Mouse (Mus musculus) c-Kit-positive CD71-positive TER-119-negative erythroid progenitor cells, embryonic 14.5 days (primary cell): ENCODE results near the gene Jmjd7.
A peak's percentile ranks its signal among the peaks of the same experiment; 100 is the strongest.

ENCODE experiments used
- DNase-seq: peaks from one replicate; pipeline ENCODE4 v3.0.0-alpha.2; 2013; ENCODE audit warnings: low read depth

Gene Jmjd7

DNA sequence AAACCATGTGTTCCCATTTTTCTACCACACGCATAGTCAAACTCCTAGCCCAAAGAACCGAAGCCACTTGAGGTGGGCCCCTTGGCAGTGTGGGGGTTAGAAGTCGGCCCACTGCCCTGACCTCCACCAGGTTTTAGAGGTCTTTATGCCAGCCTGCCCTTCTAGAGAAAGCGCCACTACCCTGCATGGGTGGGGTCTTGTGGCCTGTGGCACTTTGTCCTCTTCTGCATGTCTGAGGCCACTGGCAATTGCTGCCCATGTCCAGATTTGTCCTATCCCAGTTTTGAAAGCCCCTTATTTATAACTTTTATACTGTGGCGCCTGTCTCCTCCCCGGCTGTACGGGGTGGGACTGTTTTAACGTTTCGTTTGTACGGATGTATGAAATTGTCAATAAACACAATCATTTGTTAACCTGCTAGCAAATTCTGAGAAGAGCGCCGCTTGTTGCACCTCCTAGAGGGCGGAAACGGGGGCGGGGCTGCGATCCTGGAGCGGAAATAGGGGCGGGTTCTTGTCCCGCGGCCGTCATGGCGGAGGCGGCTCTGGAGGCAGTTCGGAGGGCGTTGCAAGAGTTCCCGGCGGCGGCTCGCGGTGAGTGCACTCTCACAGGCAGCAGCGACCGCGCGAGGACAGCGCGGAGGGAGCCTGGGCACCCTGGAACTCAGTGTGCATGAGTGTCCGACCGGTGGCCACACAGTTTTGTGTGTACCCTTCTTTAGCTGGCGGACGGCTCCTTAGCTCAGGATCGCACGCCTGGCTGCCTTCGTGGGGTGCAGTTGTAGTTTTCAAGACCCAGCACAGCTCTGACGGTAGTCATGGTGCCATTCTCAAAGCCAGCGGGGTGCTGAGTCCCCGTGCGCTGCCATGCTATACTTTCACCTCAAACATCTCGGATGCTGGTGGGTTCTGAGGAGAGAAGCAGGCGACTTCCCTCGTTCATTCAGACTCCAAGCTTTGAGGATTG, at the start of gene Jmjd7, which contains the start of gene Gm28042:
TSS of gene Jmjd7 (plus strand) at position 500 of the 966 bp plus-strand sequence.
TSS of gene Gm28042 (plus strand) at position 510 of the 966 bp plus-strand sequence.
- DNase-seq: peak; percentile 92

GRCm38 (mm10) chr2:119980343-119980986, 46.8 kb upstream of the Jmjd7 start:
- DNase-seq: no peak

- DNase-seq: no peak
Measured at GRCm38 (mm10) chr2:119981631-119982030, 45.7 kb upstream of the Jmjd7 start.

DNA sequence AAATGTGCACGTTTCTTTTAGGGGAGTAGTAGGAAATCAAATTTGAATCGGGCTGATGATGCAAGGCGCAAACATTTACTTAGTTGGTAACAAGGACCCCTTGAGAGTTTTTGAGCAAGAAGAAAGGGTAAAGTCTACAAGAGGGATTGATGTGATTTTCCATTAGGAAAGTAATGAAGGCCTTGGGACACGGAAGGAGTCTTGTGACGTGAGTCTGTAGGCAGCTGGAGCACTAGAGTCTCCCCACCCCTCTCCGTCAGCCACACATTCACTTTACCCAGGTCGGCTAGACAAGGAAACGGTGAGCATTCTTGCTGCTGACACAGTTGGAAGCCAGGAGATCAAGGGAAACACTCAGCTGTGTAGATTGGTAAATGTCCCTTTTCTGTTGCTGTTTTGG, 41.4 kb upstream of the Jmjd7 start:
- DNase-seq: no peak

DNA sequence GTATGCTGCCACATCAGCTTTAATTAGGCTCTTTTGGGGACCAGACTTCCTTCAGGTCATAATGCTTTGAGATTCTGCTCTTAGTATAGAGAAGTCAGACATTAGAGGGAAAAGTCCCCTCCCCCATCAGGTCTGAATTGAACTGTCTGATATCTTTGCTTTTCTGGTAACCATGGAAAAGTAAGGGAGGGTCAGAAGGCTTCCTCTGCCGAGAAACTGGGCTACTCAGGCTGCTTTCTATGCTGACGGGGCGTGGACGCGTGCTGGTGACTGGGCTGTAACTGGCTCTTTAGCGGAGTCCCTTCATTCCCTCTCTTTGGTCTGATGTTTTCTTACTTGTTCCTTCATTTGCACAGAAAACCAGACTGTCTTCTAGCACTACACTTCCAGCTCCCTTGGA, 40.9 kb upstream of the Jmjd7 start:
- DNase-seq: no peak

GRCm38 (mm10) chr2:119987441-119987840, 39.8 kb upstream of the Jmjd7 start:
- no peak for DNase-seq

DNA sequence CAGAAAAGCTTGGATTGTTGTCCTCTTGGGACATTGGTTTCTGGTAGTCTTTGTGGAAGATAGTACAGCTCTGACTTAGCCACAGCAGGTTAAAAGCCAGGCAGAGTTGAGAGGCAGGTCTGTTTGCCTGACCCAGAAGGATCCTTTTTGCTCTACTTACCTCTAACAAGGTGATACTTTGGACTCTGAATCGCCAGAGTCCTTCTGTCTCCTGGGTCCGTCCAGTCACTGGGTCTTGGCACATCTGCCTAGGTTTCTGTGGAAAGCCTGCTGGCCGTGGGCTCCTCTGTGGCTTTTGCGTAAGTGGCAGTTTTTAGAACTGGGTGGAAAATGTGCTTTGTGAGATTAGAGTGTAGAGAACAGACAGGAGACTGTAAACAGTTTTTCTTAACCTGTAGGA, 38.3 kb upstream of the Jmjd7 start:
- no peak for DNase-seq

DNA sequence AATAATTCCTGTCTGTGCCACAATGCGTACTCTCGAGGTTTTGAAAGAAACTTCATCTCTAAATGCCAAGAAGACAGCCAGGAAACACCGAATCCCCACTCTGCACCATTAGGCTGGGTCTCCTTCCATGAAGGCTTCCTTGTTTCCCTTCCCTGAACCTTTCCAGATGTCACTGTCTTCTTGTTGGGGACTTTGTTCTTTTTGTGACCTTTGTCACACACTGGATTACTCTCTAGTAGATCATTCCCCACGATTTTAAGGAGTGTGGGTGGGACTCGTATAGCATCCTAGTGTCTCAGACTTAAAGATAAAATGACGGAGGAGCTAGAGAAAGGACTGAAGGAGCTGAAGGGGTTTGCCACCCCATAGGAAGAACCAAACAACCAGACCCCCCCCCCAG, 36.4 kb upstream of the Jmjd7 start:
- no peak for DNase-seq

GRCm38 (mm10) chr2:119992349-119992748, 34.9 kb upstream of the Jmjd7 start:
- no peak for DNase-seq

- DNase-seq: no peak
Measured at GRCm38 (mm10) chr2:119993515-119993914, 33.8 kb upstream of the Jmjd7 start.

DNA sequence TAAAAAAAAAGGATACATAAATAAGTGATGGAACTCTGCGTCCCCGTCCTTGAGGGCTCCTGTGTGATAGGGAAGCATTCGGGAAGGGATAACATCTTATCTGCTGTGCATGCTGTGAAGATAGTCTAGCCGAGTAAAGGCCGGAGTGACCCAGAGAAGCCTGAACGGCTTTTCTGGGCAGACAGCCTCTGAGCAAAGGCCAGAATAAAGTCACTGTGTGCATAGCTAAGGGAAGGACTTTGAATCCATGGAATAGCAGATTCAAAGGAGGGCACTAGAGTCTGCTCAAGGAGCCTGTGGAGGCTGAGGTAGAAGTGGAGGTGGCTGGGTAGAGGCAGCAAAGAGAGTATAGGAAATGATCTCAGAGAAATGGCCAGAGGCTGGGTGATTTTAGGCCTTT, 32.4 kb upstream of the Jmjd7 start:
- no peak for DNase-seq

GRCm38 (mm10) chr2:119995391-119996281, 31.6 kb upstream of the Jmjd7 start:
- no peak for DNase-seq

GRCm38 (mm10) chr2:119997354-119997753, 29.9 kb upstream of the Jmjd7 start:
- no peak for DNase-seq

DNA sequence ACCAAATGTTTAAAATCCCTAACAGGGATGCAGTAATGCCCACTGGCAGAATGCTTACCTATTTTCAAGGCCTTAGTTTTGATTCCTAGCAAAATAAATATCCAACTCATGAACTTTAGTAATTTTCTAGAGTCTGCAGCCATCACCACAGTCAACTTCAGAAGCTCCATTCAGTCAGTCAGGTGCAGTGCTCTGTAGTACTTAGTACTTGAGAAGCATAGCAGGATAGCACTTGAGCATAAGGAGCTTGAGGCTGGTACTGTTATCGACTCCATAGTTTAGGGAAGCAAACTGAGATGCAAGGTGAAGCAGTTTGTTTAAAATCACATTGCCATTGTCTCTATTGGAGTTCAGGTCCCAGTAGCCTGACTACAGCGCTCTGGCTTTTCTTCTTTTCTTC, 27.6 kb upstream of the Jmjd7 start:
- no peak for DNase-seq

DNA sequence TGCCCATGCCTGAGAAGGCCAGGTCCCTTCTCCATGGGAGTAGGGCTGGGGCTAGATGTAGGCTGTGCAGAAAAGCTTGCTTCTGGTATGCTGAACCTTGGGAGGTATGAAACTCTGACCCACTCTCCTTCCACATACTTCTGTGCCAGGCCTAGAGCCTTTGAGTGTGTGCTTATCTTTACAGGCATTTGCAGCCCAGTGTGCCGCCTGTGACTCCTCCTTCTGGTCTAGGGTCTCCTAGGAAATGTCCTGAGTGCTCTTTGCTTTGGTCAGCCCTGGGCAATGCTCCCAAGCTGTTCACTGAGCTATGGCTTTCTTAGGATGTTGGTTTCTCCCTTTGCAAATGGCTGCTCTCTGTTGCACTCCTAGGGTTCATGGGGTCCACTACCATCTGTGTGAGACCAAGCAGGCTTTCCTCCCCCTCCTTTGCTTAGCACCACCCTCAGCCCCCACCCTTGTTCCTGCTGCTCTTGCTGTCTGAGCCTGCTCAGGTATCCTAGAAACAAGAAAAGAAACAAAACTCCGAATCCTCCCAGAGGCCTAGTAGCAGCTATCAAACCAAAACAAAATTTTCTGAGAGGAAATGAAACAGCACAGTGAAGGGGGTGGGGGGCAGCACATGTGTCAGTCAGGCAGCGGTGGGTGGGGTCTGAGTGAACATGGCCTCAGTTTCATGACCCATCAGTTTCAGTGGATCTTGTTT, 26.2 kb upstream of the Jmjd7 start:
- DNase-seq: no peak

GRCm38 (mm10) chr2:120001956-120002355, 25.3 kb upstream of the Jmjd7 start:
- no peak for DNase-seq

DNA sequence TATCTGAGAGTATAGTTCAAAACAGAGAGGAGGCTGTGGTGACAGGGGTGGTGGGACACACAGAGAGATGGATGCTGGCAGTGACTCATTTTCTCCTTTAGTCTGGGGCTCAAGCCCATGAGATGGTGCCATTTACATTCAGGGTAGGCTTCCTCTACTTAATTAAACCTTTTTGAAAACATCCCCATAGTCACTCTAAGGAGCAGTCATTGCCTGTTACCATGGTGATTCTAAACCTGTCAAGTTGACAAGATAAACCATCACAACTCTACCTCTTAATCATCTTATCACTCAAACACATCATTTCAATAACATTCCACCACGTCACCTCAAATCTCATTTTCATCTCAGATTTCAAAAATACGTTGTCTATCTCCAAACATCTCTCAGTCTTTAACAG, 23.3 kb upstream of the Jmjd7 start:
- DNase-seq: no peak

- no peak for DNase-seq
Measured at GRCm38 (mm10) chr2:120006696-120007095, 20.6 kb upstream of the Jmjd7 start.

DNA sequence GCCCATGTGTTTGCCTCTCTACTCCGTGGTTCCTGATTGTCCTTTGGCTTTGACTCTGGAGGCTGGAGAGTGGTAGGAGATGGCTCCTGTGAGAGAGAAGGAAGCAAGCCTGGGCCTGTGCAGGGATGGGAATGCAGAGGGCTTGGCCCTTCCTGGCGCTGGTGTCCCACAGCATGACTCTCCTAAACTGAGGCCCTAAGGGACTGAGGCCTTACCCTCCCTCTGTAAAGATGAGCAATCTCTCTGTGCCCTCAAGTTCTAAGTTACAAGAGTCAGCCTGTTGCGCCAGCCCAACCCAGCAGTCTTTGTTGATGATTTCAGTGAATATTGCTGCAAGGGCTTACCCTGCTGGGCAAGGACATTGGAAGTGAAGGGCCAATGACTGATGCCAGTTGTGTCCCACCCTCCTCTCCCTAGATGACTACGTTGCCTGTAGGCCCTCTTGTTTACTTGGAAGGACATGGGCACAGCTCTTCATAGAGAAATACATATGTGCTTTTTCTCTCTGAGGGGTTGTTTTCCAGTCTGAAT, 19.5 kb upstream of the Jmjd7 start:
- no peak for DNase-seq

- no peak for DNase-seq
Measured at GRCm38 (mm10) chr2:120008672-120009071, 18.6 kb upstream of the Jmjd7 start.

DNA sequence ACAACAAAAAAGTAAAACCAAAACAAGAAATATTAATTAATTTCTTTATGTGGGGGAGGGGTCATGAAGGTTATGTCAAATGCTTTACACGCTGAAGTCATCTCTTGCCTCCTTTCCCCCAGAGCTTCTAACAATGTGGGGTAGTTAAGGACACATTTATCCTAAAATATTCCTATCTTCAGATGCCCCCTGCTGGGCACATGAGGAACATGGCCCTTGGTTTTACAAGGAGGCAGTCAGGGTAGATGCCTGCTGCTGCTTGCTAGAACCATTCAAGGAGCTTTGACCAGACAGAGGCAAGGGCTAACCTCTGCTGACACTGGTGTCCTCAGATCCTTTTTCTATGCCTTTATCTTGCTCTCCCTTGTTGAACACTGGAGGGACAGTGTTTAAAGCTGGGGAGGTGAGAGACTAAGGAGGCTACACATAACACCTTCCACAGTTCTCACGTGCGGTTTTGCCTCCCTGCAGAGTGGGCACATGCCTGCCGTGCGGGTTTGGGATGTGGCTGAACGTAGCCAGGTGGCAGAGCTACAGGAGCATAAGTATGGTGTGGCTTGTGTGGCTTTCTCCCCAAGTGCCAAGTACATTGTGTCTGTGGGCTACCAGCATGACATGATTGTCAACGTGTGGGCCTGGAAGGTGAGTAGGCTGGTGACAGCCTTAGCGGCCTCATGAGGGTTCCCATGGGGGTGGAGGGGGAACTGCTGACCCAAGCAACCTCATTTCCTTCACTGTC, 15.7 kb upstream of the Jmjd7 start:
- DNase-seq: peak; percentile 42
